Mouse (Mus musculus) urinary bladder, postnatal 14 days (tissue): ENCODE results near the gene Arpp19.

ENCODE experiments used
- DNase-seq: peaks from one replicate; pipeline ENCODE4 v3.0.0; 2021; ENCODE audit warnings: low spot score

The Arpp19 gene

DNA sequence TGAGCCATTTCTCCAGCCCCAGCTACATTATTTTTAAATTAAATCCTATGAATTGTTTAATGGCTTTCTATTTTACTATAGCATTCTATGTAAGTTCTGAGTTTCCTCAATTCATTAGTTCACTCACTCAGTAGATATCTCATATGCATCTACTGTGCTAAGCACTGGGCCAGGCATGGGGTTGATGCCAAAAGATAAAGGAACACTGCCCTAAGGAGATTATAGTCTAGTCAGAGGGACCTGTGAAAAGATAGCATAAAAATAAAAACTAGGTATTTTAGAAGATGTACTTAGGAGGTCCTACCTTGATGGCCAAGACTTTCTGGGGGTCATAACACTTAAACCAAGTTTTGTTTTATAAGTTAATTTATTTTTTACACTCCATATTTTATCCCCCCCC lies 64.7 kb downstream of the Arpp19 start:
- DNase-seq = no peak
